Mouse (Mus musculus): ENCODE measurements at regions not wholly inside any gene's neighbourhood (a gene's known extent, or its start where the extent isn't known, plus 50 kb on each side); places are given as distances from the start of the nearest gene placed in this dataset.

DNA sequence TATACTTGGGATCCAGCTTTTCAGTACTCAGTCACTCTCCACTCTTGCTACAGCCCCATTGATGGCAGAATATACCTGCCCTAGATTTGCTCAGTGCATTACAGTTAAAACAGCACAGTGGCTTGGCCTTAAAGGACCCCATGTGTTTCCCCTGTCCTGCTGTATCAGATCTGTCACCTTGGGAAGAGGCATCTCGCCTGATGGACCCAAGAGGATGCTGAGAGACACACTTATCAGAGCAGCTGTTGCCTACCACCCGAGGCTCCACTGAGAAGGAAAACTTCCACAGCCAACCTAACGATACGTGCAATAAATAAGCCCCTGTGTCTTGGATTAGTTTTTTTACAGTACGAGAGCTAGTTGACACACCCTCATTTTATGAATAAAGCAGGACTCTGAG is 411.8 kb upstream of the Sall1 start:
- TF ChIP-seq CTCF (IDR thresholded peaks at IDR 0.05; ENCODE audit: extremely low read depth, insufficient read length, insufficient replicate concordance, low read depth, low read length) (no peak), POLR2A (IDR thresholded peaks at IDR 0.05; ENCODE audit: low read depth, low read length) (no peak)

Measured in small intestine, adult 2 months (tissue).